Mouse (Mus musculus): Measurements from ENCODE around the gene Zbtb20.

Zbtb20 gene

GRCm38 (mm10) chr16:43461745-43462378 lies 586.2 kb downstream of the Zbtb20 start:
- no peak for DNase-seq

DNA sequence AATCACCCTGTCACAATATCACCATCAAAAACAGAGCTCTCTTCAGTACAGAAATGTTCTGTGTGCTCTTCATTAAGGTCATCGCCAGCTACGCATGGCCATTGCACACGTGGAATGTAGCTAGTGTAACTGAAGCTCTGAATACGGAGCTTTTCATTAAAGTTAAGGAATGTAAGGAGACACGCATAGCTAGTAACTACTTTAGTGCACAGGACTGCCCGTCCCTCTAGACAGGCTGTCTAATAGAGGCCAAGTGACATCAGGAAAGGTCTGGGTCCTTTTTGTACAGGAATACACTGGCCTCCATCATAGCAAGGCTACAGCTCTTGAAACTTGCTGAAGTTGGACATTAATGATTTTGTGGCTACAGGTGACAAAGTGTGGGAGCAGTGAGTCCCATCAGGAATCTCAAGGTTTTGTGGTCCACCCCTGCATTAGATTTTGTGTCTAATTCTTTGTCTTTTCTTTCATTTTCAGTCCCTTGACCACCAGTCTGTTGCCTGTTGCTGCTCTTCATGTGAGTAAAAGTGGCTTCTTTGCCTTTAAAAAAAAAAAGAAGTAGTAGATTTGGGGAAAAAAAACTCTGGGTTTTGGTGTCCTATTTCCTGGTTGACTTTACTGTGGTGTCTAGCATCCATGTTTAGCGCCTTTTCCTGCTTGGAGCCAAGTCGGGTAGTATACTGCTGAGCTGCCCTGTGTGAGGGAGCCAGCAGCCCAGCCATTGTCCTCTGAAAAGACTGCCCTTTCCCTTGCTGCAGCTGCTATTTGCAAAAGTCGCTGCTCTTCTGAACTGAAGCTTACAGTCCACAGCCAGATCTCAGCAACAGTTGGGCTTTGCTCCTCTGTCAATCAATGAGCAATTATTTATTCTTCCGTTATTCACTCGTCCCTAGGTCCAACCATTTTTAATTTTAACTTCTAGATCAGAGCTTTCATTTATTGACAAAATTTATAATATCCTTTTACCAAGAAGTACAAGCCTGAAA lies 587.1 kb downstream of the Zbtb20 start:
- DNase-seq, result peak; percentile 33

GRCm38 (mm10) chr16:43463684-43464475 lies 588.2 kb downstream of the Zbtb20 start:
- DNase-seq, result peak; percentile 47

GRCm38 (mm10) chr16:43464476-43465080 lies 588.9 kb downstream of the Zbtb20 start:
- DNase-seq, result peak; percentile 63

GRCm38 (mm10) chr16:43465368-43465839 lies 589.7 kb downstream of the Zbtb20 start:
- peak; percentile 14 for DNase-seq

- peak; percentile 16 for DNase-seq
Measured at GRCm38 (mm10) chr16:43465921-43466748, 590.5 kb downstream of the Zbtb20 start.

DNA sequence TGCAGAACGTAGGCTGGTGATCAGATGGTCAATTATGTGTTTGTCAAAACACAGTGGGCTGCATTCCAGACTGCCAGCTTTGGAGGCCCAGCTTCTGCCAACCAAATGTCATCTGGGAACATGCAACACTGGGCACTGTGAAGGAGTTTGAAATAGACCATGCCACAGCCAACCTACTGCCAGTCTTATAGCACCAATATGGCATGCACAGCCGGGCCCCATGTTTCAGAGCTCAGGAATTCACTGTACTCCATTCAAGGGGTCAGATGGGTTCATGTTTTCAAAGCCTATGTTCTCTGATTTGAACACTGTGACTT lies 591.0 kb downstream of the Zbtb20 start:
- DNase-seq, result peak; percentile 86

DNA sequence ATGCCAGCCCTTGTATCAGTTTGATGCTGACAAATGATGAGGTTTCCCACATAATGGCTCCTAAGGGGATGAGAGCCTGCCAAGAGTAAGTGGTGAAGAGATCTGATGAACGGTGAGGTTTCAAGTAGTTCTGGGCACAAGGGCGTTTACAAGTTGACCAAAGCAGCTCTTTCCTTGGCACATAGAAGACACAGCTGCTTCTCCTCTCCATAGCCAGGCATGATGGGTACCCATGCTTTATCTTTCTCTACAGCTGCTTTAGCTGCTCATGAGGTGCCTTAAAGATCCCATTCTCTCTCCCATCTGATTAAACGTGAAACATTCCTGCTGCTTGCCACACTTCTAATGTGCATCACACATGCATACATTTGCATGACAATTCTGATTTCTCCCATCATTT lies 595.4 kb downstream of the Zbtb20 start:
- no peak for DNase-seq

GRCm38 (mm10) chr16:43474941-43475728 lies 599.5 kb downstream of the Zbtb20 start:
- DNase-seq, result no peak

GRCm38 (mm10) chr16:43476921-43477320 lies 601.2 kb downstream of the Zbtb20 start:
- DNase-seq, result no peak

GRCm38 (mm10) chr16:43478352-43478751 lies 602.7 kb downstream of the Zbtb20 start:
- no peak for DNase-seq

DNA sequence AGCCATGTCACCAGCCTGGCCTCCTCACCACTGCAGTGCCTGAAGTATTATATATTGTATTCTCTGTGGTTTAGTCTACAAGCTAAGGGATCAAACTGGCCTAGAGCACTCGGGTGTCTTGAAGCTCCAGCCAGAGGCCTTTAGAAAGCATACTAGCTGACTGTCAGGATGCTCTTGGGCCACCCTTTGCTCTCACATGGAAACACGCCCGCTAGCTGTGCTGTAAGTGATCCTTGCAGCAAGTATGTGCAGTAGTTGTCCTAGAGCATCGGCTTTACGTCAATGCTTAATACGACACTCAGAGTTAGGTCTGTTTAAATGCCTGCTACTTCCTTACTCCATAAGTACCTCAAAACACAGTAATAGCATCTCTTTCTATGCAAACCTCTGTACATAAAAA lies 604.9 kb downstream of the Zbtb20 start:
- DNase-seq, result no peak

GRCm38 (mm10) chr16:43482125-43482524 lies 606.4 kb downstream of the Zbtb20 start:
- DNase-seq, result no peak

DNA sequence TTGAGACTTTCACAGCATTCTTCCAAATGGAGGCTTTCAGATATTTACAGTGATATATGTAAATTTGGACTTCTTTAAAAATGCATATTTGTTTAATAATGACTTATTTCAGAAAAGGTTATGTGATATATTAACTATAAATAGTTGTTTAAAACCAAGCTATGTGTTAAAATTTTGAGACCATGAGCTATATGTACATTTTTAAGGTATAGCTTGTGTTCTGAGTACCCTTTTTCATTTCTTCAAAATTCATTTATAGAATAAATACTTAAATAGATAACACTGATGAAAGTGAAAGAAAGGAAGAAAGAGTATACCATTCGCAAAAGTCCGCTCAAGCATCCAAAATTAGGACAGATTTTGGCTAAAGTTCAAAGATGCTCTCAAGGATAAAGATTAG lies 607.1 kb downstream of the Zbtb20 start:
- DNase-seq, result no peak

GRCm38 (mm10) chr16:43484400-43484799 lies 608.7 kb downstream of the Zbtb20 start:
- DNase-seq, result no peak

GRCm38 (mm10) chr16:43489362-43489761 lies 613.7 kb downstream of the Zbtb20 start:
- DNase-seq, result no peak

DNA sequence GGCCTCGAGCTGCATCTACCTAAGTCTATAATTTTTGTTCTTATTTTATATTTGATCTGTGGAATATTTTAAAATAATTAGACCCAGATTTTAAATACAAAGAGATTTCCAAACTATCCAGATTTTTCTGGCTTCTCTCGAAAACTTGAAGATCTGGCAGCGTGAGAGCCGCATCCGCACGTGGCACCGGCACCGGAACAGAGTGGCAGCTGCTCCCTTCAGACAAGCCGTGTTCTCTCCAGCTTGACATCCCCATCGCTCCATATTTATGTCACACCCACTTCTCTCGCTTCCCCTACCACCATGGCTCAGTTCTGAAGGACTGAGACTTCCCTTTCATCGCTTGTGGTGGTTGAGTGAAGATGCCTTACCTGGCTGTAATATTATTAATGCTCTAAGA lies 614.3 kb downstream of the Zbtb20 start:
- DNase-seq, result no peak

GRCm38 (mm10) chr16:43492863-43493262 lies 617.2 kb downstream of the Zbtb20 start:
- no peak for DNase-seq

GRCm38 (mm10) chr16:43493596-43494385 lies 618.1 kb downstream of the Zbtb20 start:
- no peak for DNase-seq

- DNase-seq, result no peak
Measured at GRCm38 (mm10) chr16:43495175-43495818, 619.6 kb downstream of the Zbtb20 start.

Measured in cerebellum, adult 11-12 months (tissue).